Mouse (Mus musculus) MEL (cell line): ENCODE results near the gene Zfp26. TPM values are rescaled to one million over a fixed set of nuclear protein-coding genes. Genes with fewer than 3 reads are reported as not detected.

ENCODE experiments used
- DNase-seq: peaks from one replicate; pipeline ENCODE4 v3.0.0; 2011; ENCODE audit warnings: low read depth, low spot score
- H3K27ac ChIP-seq: 2 replicates; pipeline ENCODE4 v1.5.1; 2012; ENCODE audit warnings: low read depth, mild to moderate bottlenecking, control low read depth, low read length, moderate library complexity; ENCODE audit not compliant: control insufficient read depth
- H3K27me3 ChIP-seq, 2 experiments: fragments of 150-350 bp in 1 of 2; sonication (generic) in 1 of 2; 2 replicates each; pipeline ENCODE4 v1.6.1; 2012; ENCODE audit warnings: low read length in 2 of 2, mild to moderate bottlenecking in 2 of 2, improper control_type of control experiment in 1 of 2, moderate library complexity in 1 of 2; ENCODE audit not compliant: insufficient read depth in 2 of 2, control insufficient read depth in 1 of 2
- H3K36me3 ChIP-seq, 2 experiments: 2 replicates each; pipeline ENCODE4 v1.6.1; 2012 to 2014; ENCODE audit warnings: low read length in 2 of 2, improper control_type of control experiment in 1 of 2, inconsistent platforms in 1 of 2, mild to moderate bottlenecking in 1 of 2; ENCODE audit not compliant: insufficient read depth in 2 of 2, control insufficient read depth in 1 of 2
- H3K4me1 ChIP-seq, 2 experiments: fragments of 150-350 bp in 1 of 2; sonication (generic) in 1 of 2; 2 replicates each; pipeline ENCODE4 v1.6.1; 2012; ENCODE audit warnings: low read length in 2 of 2, improper control_type of control experiment in 1 of 2, mild to moderate bottlenecking in 1 of 2; ENCODE audit not compliant: insufficient read depth in 2 of 2, control insufficient read depth in 1 of 2
- H3K4me3 ChIP-seq, 2 experiments: fragments of 150-350 bp in 1 of 2; sonication (generic) in 1 of 2; 2 replicates each; pipeline ENCODE4 v1.5.1; 2012; ENCODE audit warnings: low read depth in 2 of 2, low read length in 2 of 2, mild to moderate bottlenecking in 2 of 2, moderate library complexity in 2 of 2, control low read depth in 1 of 2, improper control_type of control experiment in 1 of 2; ENCODE audit not compliant: control insufficient read depth in 1 of 2, insufficient read depth in 1 of 2
- H3K79me2 ChIP-seq: 2 replicates; pipeline ENCODE4 v1.6.1; 2012; ENCODE audit warnings: mild to moderate bottlenecking, low read length, moderate library complexity; ENCODE audit not compliant: control insufficient read depth, poor library complexity, insufficient read depth
- H3K9ac ChIP-seq: 2 replicates; pipeline ENCODE4 v1.6.1; 2012; ENCODE audit warnings: low read depth, mild to moderate bottlenecking, control low read depth, low read length, moderate library complexity; ENCODE audit not compliant: control insufficient read depth, poor library complexity, severe bottlenecking
- H3K9me3 ChIP-seq: fragments of 150-350 bp; sonication (generic); replicated peaks from 2 replicates; pipeline ENCODE4 v1.6.1; 2012; ENCODE audit warnings: mild to moderate bottlenecking, low read length, improper control_type of control experiment, moderate library complexity; ENCODE audit not compliant: insufficient read depth
- BHLHE40 ChIP-seq: IDR thresholded peaks from 2 replicates; pipeline ENCODE4 v1.6.1; 2012; ENCODE audit warnings: low read depth, mild to moderate bottlenecking, inconsistent platforms, low read length, improper control_type of control experiment, borderline replicate concordance
- CHD1 ChIP-seq: IDR thresholded peaks from 2 replicates; pipeline ENCODE4 v1.6.1; 2012; ENCODE audit warnings: low read depth, mild to moderate bottlenecking, inconsistent platforms, low read length, improper control_type of control experiment
- CHD2 ChIP-seq: IDR thresholded peaks from 2 replicates; pipeline ENCODE4 v1.6.1; 2011; ENCODE audit warnings: low read length, improper control_type of control experiment
- ELF1 ChIP-seq: IDR thresholded peaks from 2 replicates; pipeline ENCODE4 v1.6.1; 2014; ENCODE audit warnings: low read depth, mild to moderate bottlenecking, inconsistent platforms, low read length, improper control_type of control experiment, moderate library complexity
- KAT2A ChIP-seq: conservative IDR thresholded peaks from 2 replicates; pipeline ENCODE4 v1.6.1; 2012; ENCODE audit warnings: low read depth, low read length, improper control_type of control experiment, inconsistent platforms
- MAFK ChIP-seq: IDR thresholded peaks from 2 replicates; pipeline ENCODE4 v1.6.1; 2011; ENCODE audit warnings: low read depth, mild to moderate bottlenecking, low read length, improper control_type of control experiment, borderline replicate concordance
- MAX ChIP-seq: IDR thresholded peaks from 2 replicates; pipeline ENCODE4 v1.6.1; 2011; ENCODE audit warnings: low read length, improper control_type of control experiment
- MEF2A ChIP-seq: IDR thresholded peaks from 2 replicates; pipeline ENCODE4 v1.6.1; 2014; ENCODE audit warnings: low read depth, mild to moderate bottlenecking, inconsistent platforms, low read length, improper control_type of control experiment; ENCODE audit not compliant: poor library complexity, insufficient replicate concordance, severe bottlenecking; ENCODE audit errors: extremely low read depth
- MXI1 ChIP-seq: IDR thresholded peaks from 2 replicates; pipeline ENCODE4 v1.6.1; 2011; ENCODE audit warnings: mild to moderate bottlenecking, low read depth, low read length, improper control_type of control experiment
- POLR2AphosphoS2 ChIP-seq: IDR thresholded peaks from 2 replicates; pipeline ENCODE4 v1.6.1; 2011; ENCODE audit warnings: low read length, improper control_type of control experiment
- RAD21 ChIP-seq: IDR thresholded peaks from 2 replicates; pipeline ENCODE4 v1.6.1; 2011; ENCODE audit warnings: mild to moderate bottlenecking, low read depth, low read length, improper control_type of control experiment
- TAL1 ChIP-seq: IDR thresholded peaks from 2 replicates; pipeline ENCODE4 v1.6.1; 2012; ENCODE audit warnings: mild to moderate bottlenecking, inconsistent platforms, low read length, moderate library complexity, mixed read lengths
- TBP ChIP-seq: IDR thresholded peaks from 2 replicates; pipeline ENCODE4 v1.8.0; 2011; ENCODE audit warnings: low read depth, low read length, improper control_type of control experiment
- UBTF ChIP-seq: IDR thresholded peaks from 2 replicates; pipeline ENCODE4 v1.6.1; 2012; ENCODE audit warnings: low read depth, mild to moderate bottlenecking, inconsistent platforms, low read length, improper control_type of control experiment, moderate library complexity, borderline replicate concordance; ENCODE audit not compliant: insufficient read depth
- ZNF384 ChIP-seq: IDR thresholded peaks from 2 replicates; pipeline ENCODE4 v1.6.1; 2012; ENCODE audit warnings: low read depth, mild to moderate bottlenecking, inconsistent platforms, low read length, improper control_type of control experiment
- polyA plus RNA-seq, 2 experiments: library from polyadenylated mRNA; stranded (reverse) in 1 of 2; unstranded in 1 of 2; fragments of >175 nt in 1 of 2; fragments of >200 nt in 1 of 2; gene quantifications; 2 replicates each; pipeline versions ENCODE4 v1.2.1 to v1.2.4; 2012; ENCODE audit warnings: low replicate concordance in 2 of 2, low read depth in 1 of 2; ENCODE audit not compliant: insufficient read length in 2 of 2, insufficient read depth in 1 of 2, missing spikeins in 1 of 2
- total RNA-seq: library from RNA; depleted of rRNA; stranded (reverse); fragments of 300-350 nt; gene quantifications from 2 replicates; pipeline ENCODE4 v1.2.3, GENCODE M21; 2012

The Zfp26 gene
- total and polyA plus RNA-seq, 3 experiments: 18.5 to 55.4 (median 52.5) TPM

GRCm38 (mm10) chr9:20466761-20467442 is 6.9 kb upstream of the Zfp26 start (continued):
- no peak for TF ChIP-seq MEF2A
- TF ChIP-seq CHD2: no peak
- no peak for TF ChIP-seq KAT2A
- TF ChIP-seq ELF1: no peak

GRCm38 (mm10) chr9:20453647-20454046 is 6.3 kb downstream of the Zfp26 start:
- no peak for DNase-seq
- H3K36me3 ChIP-seq: peaks cover 27 to 67% of the 10 kb centered on the region in 2 experiments
- no peak overlapping the region for H3K9ac ChIP-seq
- no peaks in the 10 kb centered on the region for H3K27me3 ChIP-seq
- H3K79me2 ChIP-seq: peaks cover 41% of the 10 kb centered on the region
- no peaks in the 10 kb centered on the region for H3K9me3 ChIP-seq
- TF ChIP-seq MAFK (no peak), RAD21 (no peak), TBP (no peak), POLR2AphosphoS2 (peak; percentile 29; the same call in 1 of the 2 replicates), UBTF (no peak), ZNF384 (0 out of 2 replicates have a peak, but pooled peaks have one; percentile 3), MXI1 (no peak), CHD1 (no peak), TAL1 (no peak), BHLHE40 (no peak), MAX (no peak)
- no peak overlapping the region for H3K27ac ChIP-seq
- H3K4me1 ChIP-seq: peaks cover 0 to 5% of the 10 kb centered on the region in 2 experiments; a peak in 1 of 4 replicates
- H3K4me3 ChIP-seq: no peak overlapping the region

- Histone ChIP-seq H3K36me3 (peaks cover 10 to 70% of the 10 kb centered on the region in 2 experiments), H3K27me3 (no peaks in the 10 kb centered on the region)
Observed at GRCm38 (mm10) chr9:20451493-20451892, 8.5 kb downstream of the Zfp26 start.

More at GRCm38 (mm10) chr9:20451493-20451892, 8.5 kb downstream of the Zfp26 start:
- H3K4me3 ChIP-seq: no peak overlapping the region
- no peak overlapping the region for H3K27ac ChIP-seq
- DNase-seq: no peak
- no peaks in the 10 kb centered on the region for H3K9me3 ChIP-seq
- H3K79me2 ChIP-seq: peaks cover 26% of the 10 kb centered on the region
- TF ChIP-seq ZNF384: peak; percentile 66; the same call in 1 of the 2 replicates
- no peak for TF ChIP-seq CHD1
- no peak for TF ChIP-seq TAL1
- TF ChIP-seq, all 39 proteins: peak for 1
- no peak overlapping the region for H3K9ac ChIP-seq
- H3K4me1 ChIP-seq: no peaks in the 10 kb centered on the region
